Mouse (Mus musculus) neural tube, embryonic 12.5 days (tissue): ENCODE results near the gene Mgat3. TPM values are rescaled to one million over a fixed set of nuclear protein-coding genes. Genes with fewer than 3 reads are reported as not detected.

Source experiments
- ATAC-seq: fragments of 200-750 bp; cut with Nextera tagmentation; 2 replicates; pipeline ENCODE4 v1.8.0; 2017; ENCODE audit warnings: low read depth, mild to moderate bottlenecking, moderate TSS enrichment, moderate library complexity; ENCODE audit not compliant: low FRiP score
- H3K27ac ChIP-seq: fragments of 300-500 bp; sonication (generic); 2 replicates; pipeline ENCODE4 v1.5.1; 2016
- H3K27me3 ChIP-seq: fragments of 300-500 bp; sonication (generic); replicated peaks from 2 replicates; pipeline ENCODE4 v1.6.1; 2016; ENCODE audit warnings: mild to moderate bottlenecking
- H3K36me3 ChIP-seq: fragments of 300-500 bp; sonication (generic); 2 replicates; pipeline ENCODE4 v1.6.1; 2016; ENCODE audit warnings: mild to moderate bottlenecking
- H3K4me1 ChIP-seq: fragments of 300-500 bp; sonication (generic); 2 replicates; pipeline ENCODE4 v1.6.1; 2016
- H3K4me2 ChIP-seq: fragments of 300-500 bp; sonication (generic); replicated peaks from 2 replicates; pipeline ENCODE4 v1.6.1; 2016; ENCODE audit warnings: mild to moderate bottlenecking
- H3K4me3 ChIP-seq: fragments of 300-500 bp; sonication (generic); 2 replicates; pipeline ENCODE4 v1.5.1; 2016
- H3K9ac ChIP-seq: fragments of 300-500 bp; sonication (generic); 2 replicates; pipeline ENCODE4 v1.6.1; 2016; ENCODE audit warnings: mild to moderate bottlenecking
- H3K9me3 ChIP-seq: fragments of 300-500 bp; sonication (generic); 2 replicates; pipeline ENCODE4 v1.6.1; 2016; ENCODE audit warnings: mild to moderate bottlenecking
- WGBS: fragments of 180-500 bp; shearing (Covaris S2); methylation state at CpG from one replicate; pipeline ENCODE4 v1.1.7; 2016; 5-methylcytosine and 5-hydroxymethylcytosine counted together
- polyA plus RNA-seq: library from polyadenylated mRNA; unstranded; fragments of >200 nt; fragmentation: Nextera tagmentation; extraction: Ambion mirVana; gene quantifications from 2 replicates; pipeline ENCODE4 v1.2.1, GENCODE M21; 2016

Mgat3 gene
- polyA plus RNA-seq, 1 experiment from 2014 or later: 13.8 TPM

- no peaks in the 10 kb centered on the region for H3K27me3 ChIP-seq
- no peak overlapping the region for H3K4me3 ChIP-seq
- no peaks in the 10 kb centered on the region for H3K36me3 ChIP-seq
- peaks cover 1% of the 10 kb centered on the region; the same call in 1 of the 2 replicates for H3K4me1 ChIP-seq
- 0 out of 2 replicates have a peak overlapping the region, but pooled peaks have one; percentile 6 for H3K9ac ChIP-seq
- no peak for ATAC-seq
- H3K9me3 ChIP-seq: no peaks in the 10 kb centered on the region
- no peak overlapping the region for H3K4me2 ChIP-seq
- 95% methylated on average over 1 of the region's 1 CpGs for WGBS
- H3K27ac ChIP-seq: no peak overlapping the region
Measured at GRCm38 (mm10) chr15:80169484-80169883, 4.0 kb upstream of the Mgat3 start.

DNA sequence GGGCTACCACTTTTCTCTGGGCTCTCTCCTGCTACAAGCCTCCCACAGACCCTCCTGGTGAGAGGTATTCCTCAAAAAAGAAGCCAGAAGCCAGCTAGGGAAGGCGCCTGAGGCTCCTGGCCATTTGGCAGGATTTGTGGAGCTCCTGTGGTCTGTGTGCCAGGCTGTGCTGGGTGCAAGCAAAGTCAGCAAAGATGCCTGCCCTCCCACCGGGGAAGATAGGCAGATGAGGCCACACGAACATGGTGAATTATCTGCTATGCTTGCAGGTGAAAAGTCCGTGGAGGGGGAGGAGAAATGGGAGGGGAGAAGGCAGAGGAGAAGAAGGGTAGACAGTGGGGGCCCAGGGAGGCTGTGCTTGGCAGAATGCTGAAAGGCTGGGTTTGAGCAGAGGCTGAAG is 3.2 kb upstream of the Mgat3 start:
- H3K27ac ChIP-seq: no peak overlapping the region
- H3K27me3 ChIP-seq: no peaks in the 10 kb centered on the region
- H3K4me1 ChIP-seq: peaks cover 10% of the 10 kb centered on the region
- ATAC-seq: no peak
- no peaks in the 10 kb centered on the region for H3K36me3 ChIP-seq
- 65% methylated on average over 4 of the region's 4 CpGs for WGBS
- no peak overlapping the region for H3K4me2 ChIP-seq
- H3K9ac ChIP-seq: no peak overlapping the region
- no peaks in the 10 kb centered on the region for H3K9me3 ChIP-seq
- H3K4me3 ChIP-seq: no peak overlapping the region

- WGBS: 10% methylated on average over 8 of the region's 8 CpGs
- H3K27me3 ChIP-seq: no peaks in the 10 kb centered on the region
- H3K9ac ChIP-seq: no peak overlapping the region
- H3K9me3 ChIP-seq: no peaks in the 10 kb centered on the region
- no peak overlapping the region for H3K27ac ChIP-seq
- no peak for ATAC-seq
- no peaks in the 10 kb centered on the region for H3K36me3 ChIP-seq
- peaks cover 19% of the 10 kb centered on the region for H3K4me1 ChIP-seq
- no peak overlapping the region for H3K4me3 ChIP-seq
- H3K4me2 ChIP-seq: peak overlapping the region; percentile 7; the same call in 1 of the 2 replicates
Measured at GRCm38 (mm10) chr15:80171286-80171685, 2.2 kb upstream of the Mgat3 start.

DNA sequence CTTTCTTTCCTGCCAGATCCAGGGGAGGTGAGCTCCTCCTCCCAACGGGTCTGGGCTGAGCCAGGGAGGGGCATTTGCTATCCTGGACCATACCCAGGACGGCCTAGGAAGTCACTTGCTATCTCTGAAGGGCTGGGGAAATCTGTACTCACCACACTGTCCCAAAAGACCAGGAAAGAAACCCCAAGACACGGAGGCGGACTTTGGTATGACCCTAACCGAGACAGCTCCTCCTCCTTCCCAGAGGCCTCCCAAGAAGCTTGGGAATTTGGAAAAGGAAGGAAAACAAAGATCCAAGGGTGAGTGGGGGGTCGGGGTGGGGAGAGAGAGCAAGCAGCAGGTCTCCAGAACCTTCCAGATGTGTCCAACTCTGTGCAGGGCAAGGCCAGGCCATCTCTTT is 1.7 kb upstream of the Mgat3 start:
- Histone ChIP-seq H3K27ac (no peak overlapping the region), H3K36me3 (no peaks in the 10 kb centered on the region), H3K9ac (no peak overlapping the region), H3K27me3 (no peaks in the 10 kb centered on the region), H3K4me2 (peak overlapping the region; percentile 7; the same call in 1 of the 2 replicates), H3K4me3 (no peak overlapping the region), H3K4me1 (peaks cover 20% of the 10 kb centered on the region), H3K9me3 (no peaks in the 10 kb centered on the region)
- no peak for ATAC-seq
- 22% methylated on average over 6 of the region's 6 CpGs for WGBS

DNA sequence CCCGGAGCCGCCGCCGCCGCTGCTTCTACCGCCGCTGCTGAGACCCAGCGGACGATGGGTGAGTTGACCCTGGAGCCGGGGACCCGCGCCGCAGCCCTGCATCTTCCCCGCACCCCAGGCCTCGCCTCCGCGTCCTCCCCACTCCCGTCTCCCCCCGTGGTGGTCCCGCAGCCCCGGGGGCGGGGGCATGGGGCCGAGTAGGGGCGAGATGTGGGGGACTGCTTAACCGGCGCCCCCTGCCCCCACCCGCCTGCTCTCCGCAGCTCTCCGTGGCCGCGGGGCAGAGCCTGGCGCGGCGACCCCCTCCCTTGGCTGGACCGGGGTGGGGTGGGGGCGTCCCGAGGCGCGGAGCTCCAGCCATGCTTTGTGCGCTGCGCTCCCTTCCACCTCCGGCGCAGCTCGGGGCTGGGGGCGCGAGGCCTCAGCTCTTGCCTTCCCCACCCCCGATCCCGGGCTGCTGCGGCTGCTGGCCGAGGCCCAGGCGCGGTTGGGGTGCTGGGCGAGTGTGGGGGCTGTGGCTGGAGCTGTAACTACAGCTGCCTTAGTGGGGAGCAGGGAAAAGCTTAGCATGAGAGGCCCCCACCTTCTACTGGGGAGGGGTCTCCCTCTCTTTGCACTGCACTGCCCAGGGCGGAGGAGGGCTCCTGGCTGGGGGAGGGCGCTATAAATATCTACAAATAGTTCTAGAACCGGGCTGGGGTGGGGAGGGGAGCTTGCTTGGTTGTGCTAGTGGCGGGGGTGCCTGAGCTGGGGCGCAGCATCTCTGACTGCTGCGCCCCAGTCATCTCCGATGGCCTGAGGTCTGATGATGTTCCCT is 468 bp downstream of the Mgat3 start:
- peak; percentile 54 for ATAC-seq
- WGBS: 1% methylated on average over 54 of the region's 60 CpGs
- Histone ChIP-seq H3K9me3 (no peaks in the 10 kb centered on the region), H3K9ac (peak overlapping the region; percentile 98), H3K27me3 (no peaks in the 10 kb centered on the region), H3K36me3 (no peaks in the 10 kb centered on the region), H3K27ac (peak overlapping the region; percentile 92), H3K4me3 (peak overlapping the region; percentile 96), H3K4me1 (peaks cover 20% of the 10 kb centered on the region), H3K4me2 (peak overlapping the region; percentile 85)

DNA sequence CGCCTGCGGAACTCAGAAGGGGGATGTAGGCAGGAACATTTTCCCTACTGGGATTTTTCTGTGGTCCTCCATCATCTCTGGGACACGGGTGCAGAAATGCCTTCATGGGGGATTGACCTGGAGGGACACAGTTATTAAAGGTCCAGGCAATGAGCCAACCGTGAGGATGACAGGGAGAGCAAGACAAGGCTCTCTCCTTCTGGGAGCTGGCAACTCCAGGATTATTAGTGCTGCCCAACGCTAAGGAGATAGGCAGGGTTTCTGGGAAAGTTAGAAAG is 1.0 kb downstream of the Mgat3 start:
- Histone ChIP-seq H3K4me2 (peak overlapping the region; percentile 85), H3K4me1 (peaks cover 21% of the 10 kb centered on the region), H3K27me3 (no peaks in the 10 kb centered on the region), H3K27ac (no peak overlapping the region), H3K36me3 (no peaks in the 10 kb centered on the region), H3K4me3 (peak overlapping the region; percentile 96), H3K9me3 (no peaks in the 10 kb centered on the region), H3K9ac (peak overlapping the region; percentile 98)
- 6% methylated on average over 5 of the region's 5 CpGs for WGBS
- ATAC-seq: no peak

DNA sequence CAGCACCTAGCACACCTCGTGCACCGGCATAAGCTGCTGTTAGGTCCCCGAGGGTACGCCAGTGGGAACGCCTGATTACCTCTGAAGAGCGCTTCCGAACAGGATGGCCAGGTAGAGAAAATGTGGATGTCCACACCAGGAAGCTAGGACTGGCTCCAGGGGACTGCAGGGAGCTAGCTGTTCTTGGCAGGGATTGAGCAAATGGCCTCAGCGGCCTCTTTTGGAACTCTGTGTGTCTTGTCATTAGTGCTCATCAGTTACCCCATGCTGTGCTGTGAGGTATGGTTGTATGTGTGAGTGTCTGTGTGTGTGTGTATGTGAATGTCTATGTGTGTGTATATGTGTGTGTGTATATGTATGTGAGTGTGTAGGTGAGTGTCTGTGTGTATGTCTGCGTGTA is 1.8 kb downstream of the Mgat3 start:
- peak overlapping the region; percentile 96; the same call in 1 of the 2 replicates for H3K4me3 ChIP-seq
- H3K27me3 ChIP-seq: no peaks in the 10 kb centered on the region
- peaks cover 27% of the 10 kb centered on the region for H3K4me1 ChIP-seq
- ATAC-seq: no peak
- no peak overlapping the region for H3K27ac ChIP-seq
- H3K9ac ChIP-seq: 0 out of 2 replicates have a peak overlapping the region, but pooled peaks have one; percentile 17
- H3K36me3 ChIP-seq: no peaks in the 10 kb centered on the region
- no peaks in the 10 kb centered on the region for H3K9me3 ChIP-seq
- WGBS: 79% methylated on average over 9 of the region's 9 CpGs
- H3K4me2 ChIP-seq: peak overlapping the region; percentile 85

DNA sequence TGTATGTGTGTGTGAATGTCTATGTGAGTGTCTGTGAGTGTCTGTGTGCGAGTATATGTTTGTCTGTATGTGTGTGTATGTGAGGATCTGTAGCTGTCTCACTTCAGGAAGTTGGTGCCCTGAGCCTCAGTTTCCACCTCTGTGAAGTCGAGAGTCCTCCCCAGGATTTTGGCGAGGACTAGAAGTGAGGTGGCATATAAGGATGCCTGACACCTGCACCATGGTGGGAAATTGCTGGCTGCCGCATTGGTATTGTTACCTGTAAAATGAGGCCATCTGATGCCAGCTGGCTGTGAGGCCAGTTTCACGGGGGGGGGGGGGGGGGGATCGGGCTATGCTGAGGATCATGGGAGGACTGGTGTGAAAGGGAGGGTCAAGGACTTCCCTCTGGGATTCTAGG is 2.2 kb downstream of the Mgat3 start:
- WGBS: 75% methylated on average over 5 of the region's 6 CpGs
- no peak for ATAC-seq
- Histone ChIP-seq H3K9ac (0 out of 2 replicates have a peak overlapping the region, but pooled peaks have one; percentile 17), H3K36me3 (no peaks in the 10 kb centered on the region), H3K4me3 (no peak overlapping the region), H3K27me3 (no peaks in the 10 kb centered on the region), H3K4me2 (peak overlapping the region; percentile 85), H3K4me1 (peaks cover 27% of the 10 kb centered on the region), H3K27ac (no peak overlapping the region), H3K9me3 (no peaks in the 10 kb centered on the region)

DNA sequence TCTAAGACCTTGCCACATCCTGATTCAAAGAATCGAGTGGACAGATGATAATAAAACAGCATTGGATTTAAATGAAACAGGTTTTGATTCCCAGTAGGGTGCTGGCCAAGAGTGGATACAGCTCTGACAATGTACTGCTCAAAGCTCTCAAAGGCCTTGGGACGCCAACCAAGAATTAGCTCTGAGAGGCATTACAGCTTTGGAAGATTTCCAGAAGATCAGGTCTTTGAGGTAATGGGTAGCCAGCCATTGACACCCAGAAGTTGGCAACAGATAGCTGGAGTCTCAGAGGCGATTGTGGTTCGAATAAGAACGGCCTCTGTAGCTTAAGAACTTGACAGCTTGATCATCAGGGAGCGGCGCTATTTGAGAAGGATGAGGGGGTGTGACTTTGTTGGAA is 8.0 kb downstream of the Mgat3 start:
- Histone ChIP-seq H3K4me2 (no peak overlapping the region), H3K4me1 (0 out of 2 replicates have a peak, but pooled peaks cover 7% of the 10 kb centered on the region), H3K9me3 (no peaks in the 10 kb centered on the region), H3K36me3 (peaks cover 10% of the 10 kb centered on the region; the same call in 1 of the 2 replicates), H3K4me3 (no peak overlapping the region), H3K27me3 (no peaks in the 10 kb centered on the region), H3K9ac (no peak overlapping the region), H3K27ac (no peak overlapping the region)
- no peak for ATAC-seq
- 93% methylated on average over 7 of the region's 7 CpGs for WGBS

- 95% methylated on average over 4 of the region's 4 CpGs for WGBS
- no peak for ATAC-seq
- H3K9ac ChIP-seq: no peak overlapping the region
- H3K4me2 ChIP-seq: no peak overlapping the region
- H3K27ac ChIP-seq: no peak overlapping the region
- H3K36me3 ChIP-seq: peaks cover 10% of the 10 kb centered on the region; the same call in 1 of the 2 replicates
- no peaks in the 10 kb centered on the region for H3K9me3 ChIP-seq
- 0 out of 2 replicates have a peak, but pooled peaks cover 7% of the 10 kb centered on the region for H3K4me1 ChIP-seq
- no peaks in the 10 kb centered on the region for H3K27me3 ChIP-seq
- no peak overlapping the region for H3K4me3 ChIP-seq
Measured at GRCm38 (mm10) chr15:80182072-80182700, 8.7 kb downstream of the Mgat3 start.

GRCm38 (mm10) chr15:80188927-80189326 is 15.4 kb downstream of the Mgat3 start:
- 83% methylated on average over 5 of the region's 5 CpGs for WGBS
- ATAC-seq: no peak
- Histone ChIP-seq H3K4me3 (no peak overlapping the region), H3K9me3 (no peaks in the 10 kb centered on the region), H3K27me3 (no peaks in the 10 kb centered on the region), H3K4me2 (no peak overlapping the region), H3K9ac (no peak overlapping the region), H3K36me3 (no peaks in the 10 kb centered on the region), H3K4me1 (peaks cover 12% of the 10 kb centered on the region; the same call in 1 of the 2 replicates), H3K27ac (no peak overlapping the region)

- no peaks in the 10 kb centered on the region for H3K27me3 ChIP-seq
- H3K9me3 ChIP-seq: no peaks in the 10 kb centered on the region
- H3K9ac ChIP-seq: no peak overlapping the region
- H3K4me2 ChIP-seq: no peak overlapping the region
- H3K4me3 ChIP-seq: no peak overlapping the region
- WGBS: 65% methylated on average over 4 of the region's 4 CpGs
- peaks cover 12% of the 10 kb centered on the region; the same call in 1 of the 2 replicates for H3K4me1 ChIP-seq
- H3K27ac ChIP-seq: no peak overlapping the region
- no peak for ATAC-seq
- H3K36me3 ChIP-seq: no peaks in the 10 kb centered on the region
Measured at GRCm38 (mm10) chr15:80190075-80190474, 16.6 kb downstream of the Mgat3 start.
